Mouse (Mus musculus) NIH3T3 (cell line): ENCODE data around the gene Ptprk.

ENCODE experiments used
- DNase-seq: peaks from one replicate; pipeline ENCODE4 v3.0.0-alpha.2; 2012; ENCODE audit warnings: low read depth

Gene Ptprk

GRCm38 (mm10) chr10:28074653-28075451, at the start of gene Ptprk:
Gene Ptprk (plus strand): TSS chr10:28074820.
- DNase-seq = peak; percentile 97

GRCm38 (mm10) chr10:28027791-28028190, 46.8 kb upstream of the Ptprk start:
- DNase-seq = no peak

GRCm38 (mm10) chr10:28036456-28036855, 38.2 kb upstream of the Ptprk start:
- peak; percentile 75 for DNase-seq

GRCm38 (mm10) chr10:28054764-28055163, 19.9 kb upstream of the Ptprk start:
- DNase-seq = no peak

- DNase-seq = no peak
Observed at GRCm38 (mm10) chr10:28059222-28059621, 15.4 kb upstream of the Ptprk start.

- no peak for DNase-seq
Observed at GRCm38 (mm10) chr10:28067997-28068396, 6.6 kb upstream of the Ptprk start.

GRCm38 (mm10) chr10:28073991-28074652, 498 bp upstream of the Ptprk start:
- DNase-seq = peak; percentile 69

GRCm38 (mm10) chr10:28075491-28076035, 943 bp downstream of the Ptprk start:
- peak; percentile 60 for DNase-seq

- peak; percentile 63 for DNase-seq
Observed at GRCm38 (mm10) chr10:28076036-28076855, 1.6 kb downstream of the Ptprk start.

GRCm38 (mm10) chr10:28078270-28078669, 3.6 kb downstream of the Ptprk start:
- peak; percentile 44 for DNase-seq

- no peak for DNase-seq
Observed at GRCm38 (mm10) chr10:28081221-28081620, 6.6 kb downstream of the Ptprk start.

- no peak for DNase-seq
Observed at GRCm38 (mm10) chr10:28083183-28083582, 8.6 kb downstream of the Ptprk start.

- no peak for DNase-seq
Observed at GRCm38 (mm10) chr10:28083625-28084024, 9.0 kb downstream of the Ptprk start.

GRCm38 (mm10) chr10:28087341-28087740, 12.7 kb downstream of the Ptprk start:
- peak; percentile 82 for DNase-seq

GRCm38 (mm10) chr10:28087749-28088148, 13.1 kb downstream of the Ptprk start:
- no peak for DNase-seq

- no peak for DNase-seq
Observed at GRCm38 (mm10) chr10:28096007-28096406, 21.4 kb downstream of the Ptprk start.

GRCm38 (mm10) chr10:28097637-28098036, 23.0 kb downstream of the Ptprk start:
- no peak for DNase-seq

- no peak for DNase-seq
Observed at GRCm38 (mm10) chr10:28098923-28099322, 24.3 kb downstream of the Ptprk start.

GRCm38 (mm10) chr10:28103406-28103906, 28.8 kb downstream of the Ptprk start:
- DNase-seq = no peak

- peak; percentile 48 for DNase-seq
Observed at GRCm38 (mm10) chr10:28103924-28104323, 29.3 kb downstream of the Ptprk start.

- no peak for DNase-seq
Observed at GRCm38 (mm10) chr10:28105247-28105646, 30.6 kb downstream of the Ptprk start.
